Mouse (Mus musculus) left cerebral cortex, adult 2 months (tissue): ENCODE measurements at regions not wholly inside any gene's neighbourhood (a gene's known extent, or its start where the extent isn't known, plus 50 kb on each side); places are given as distances from the start of the nearest gene placed in this dataset.

ENCODE experiments used
- DNase-seq, 2 experiments: peaks; one replicate each; pipeline ENCODE4 v3.0.0; 2021 to 2022; ENCODE audit warnings: low spot score in 2 of 2, mixed read lengths in 1 of 2; ENCODE audit errors: extremely low spot score in 1 of 2
- H3K27ac ChIP-seq: fragments of 200-600 bp; 2 replicates; pipeline ENCODE4 v1.8.1; 2022
- H3K4me3 ChIP-seq: fragments of 200-600 bp; 2 replicates; pipeline ENCODE4 v1.8.1; 2022
- CTCF ChIP-seq: fragments of 200-600 bp; IDR thresholded peaks from 2 replicates; pipeline ENCODE4 v1.8.1; 2022; ENCODE audit warnings: antibody characterized with exemption, mild to moderate bottlenecking, moderate library complexity
- intact Hi-C: fragments of 180-260 bp; cut with DNase I; formaldehyde crosslinking; loops from one replicate; pipeline ENCODE4 v1.15.1; 2025

- Histone ChIP-seq H3K4me3 (no peak overlapping the region), H3K27ac (no peak overlapping the region)
- intact Hi-C loops = no loop called here
- no peak for TF ChIP-seq CTCF
- DNase-seq = no peak
Observed at GRCm38 (mm10) chr8:102387591-102387990, 397.9 kb downstream of the Cdh11 start.

GRCm38 (mm10) chr8:102345392-102345791 lies 440.1 kb downstream of the Cdh11 start:
- DNase-seq = no peak
- Histone ChIP-seq H3K27ac (no peak overlapping the region), H3K4me3 (no peak overlapping the region)
- no peak for TF ChIP-seq CTCF
- intact Hi-C loops = no loop called here

- Histone ChIP-seq H3K4me3 (no peak overlapping the region), H3K27ac (no peak overlapping the region)
- DNase-seq = no peak
- no peak for TF ChIP-seq CTCF
- intact Hi-C loops = no loop called here
Observed at GRCm38 (mm10) chr8:102332511-102332910, 452.9 kb downstream of the Cdh11 start.

GRCm38 (mm10) chr8:102331151-102331550 lies 454.3 kb downstream of the Cdh11 start:
- TF ChIP-seq CTCF = no peak
- no peak for DNase-seq
- intact Hi-C loops = no loop called here
- no peak overlapping the region for H3K4me3 ChIP-seq
- no peak overlapping the region for H3K27ac ChIP-seq

GRCm38 (mm10) chr8:102329955-102330354 lies 455.5 kb downstream of the Cdh11 start:
- TF ChIP-seq CTCF = no peak
- DNase-seq = no peak
- Histone ChIP-seq H3K27ac (no peak overlapping the region), H3K4me3 (no peak overlapping the region)
- intact Hi-C loops = no loop called here
